Mouse (Mus musculus): ENCODE measurements at regions not wholly inside any gene's neighbourhood (a gene's known extent, or its start where the extent isn't known, plus 50 kb on each side); places are given as distances from the start of the nearest gene placed in this dataset.

DNA sequence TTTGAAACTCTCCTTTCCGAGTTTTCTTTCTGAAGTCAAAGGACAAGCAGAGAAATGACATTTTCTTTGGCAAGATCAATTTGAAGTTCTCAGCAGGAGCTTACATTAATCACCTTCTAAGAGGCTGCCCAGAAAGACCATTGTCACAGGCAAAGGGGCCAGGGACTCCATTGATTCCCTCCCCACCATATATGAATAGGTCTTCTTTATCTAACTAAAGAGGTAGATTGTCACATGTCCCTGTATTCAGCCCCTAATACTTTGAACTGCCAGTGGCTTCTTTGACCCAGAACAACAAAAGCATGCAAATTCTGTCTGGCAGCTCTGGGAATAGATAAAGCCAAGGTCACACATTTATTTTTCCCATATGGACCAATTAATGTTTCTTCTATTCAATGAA lies 602.6 kb downstream of the Hs3st4 start:
- Histone ChIP-seq H3K27ac (replicated peaks; ENCODE audit: low read depth, low read length) (no peak overlapping the region), H3K9me3 (ENCODE audit: control insufficient read depth, low read length) (no peaks in the 10 kb centered on the region), H3K4me2 (replicated peaks; ENCODE audit: low read depth, low read length, severe bottlenecking) (no peak overlapping the region), H3K9ac (ENCODE audit: low read depth, low read length, severe bottlenecking) (no peak overlapping the region), H3K4me1 (ENCODE audit: control insufficient read depth, insufficient read depth, low read length) (no peaks in the 10 kb centered on the region), H3K36me3 (ENCODE audit: control insufficient read depth, insufficient read depth, low read length) (no peaks in the 10 kb centered on the region), H3K27me3 (ENCODE audit: control insufficient read depth, insufficient read depth, low read length) (no peaks in the 10 kb centered on the region), H3K4me3 (replicated peaks; ENCODE audit: low read length) (no peak overlapping the region)
- no peak for TF ChIP-seq POLR2A (IDR thresholded peaks at IDR 0.05; ENCODE audit: borderline replicate concordance, extremely low read depth, insufficient read depth, insufficient read length)
- WGBS = 52% methylated on average over 1 of the region's 1 CpGs
- ATAC-seq (ENCODE audit: low FRiP score, low read depth) (no peak), DNase-seq (ENCODE audit: low spot score) (no peak)

DNA sequence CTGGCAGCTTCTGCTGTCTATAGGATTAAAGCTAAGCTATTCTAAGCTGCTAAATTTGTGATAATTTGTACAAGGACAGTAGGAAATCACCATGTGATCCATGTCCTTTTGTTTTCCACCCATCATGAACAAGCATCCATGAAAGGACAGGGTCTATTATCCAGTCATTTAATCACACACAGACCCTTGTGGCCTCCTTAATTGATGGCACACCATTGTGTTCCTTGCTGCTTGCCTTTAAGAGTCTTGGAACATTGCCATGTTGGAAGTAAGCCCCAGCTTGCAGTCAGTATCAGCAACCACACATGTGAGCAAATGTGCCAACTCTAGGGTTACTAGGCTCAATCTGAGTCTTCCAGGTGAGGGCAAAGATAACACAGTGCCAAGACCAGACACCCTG lies 608.7 kb downstream of the Hs3st4 start:
- no peak for TF ChIP-seq POLR2A (IDR thresholded peaks at IDR 0.05; ENCODE audit: borderline replicate concordance, extremely low read depth, insufficient read depth, insufficient read length)
- ATAC-seq (ENCODE audit: low FRiP score, low read depth) = no peak
- Histone ChIP-seq H3K36me3 (ENCODE audit: control insufficient read depth, insufficient read depth, low read length) (no peaks in the 10 kb centered on the region), H3K27ac (replicated peaks; ENCODE audit: low read depth, low read length) (no peak overlapping the region), H3K9ac (ENCODE audit: low read depth, low read length, severe bottlenecking) (no peak overlapping the region), H3K9me3 (ENCODE audit: control insufficient read depth, low read length) (no peaks in the 10 kb centered on the region), H3K27me3 (ENCODE audit: control insufficient read depth, insufficient read depth, low read length) (no peaks in the 10 kb centered on the region), H3K4me1 (ENCODE audit: control insufficient read depth, insufficient read depth, low read length) (0 out of 2 replicates have a peak, but pooled peaks cover 3% of the 10 kb centered on the region), H3K4me2 (replicated peaks; ENCODE audit: low read depth, low read length, severe bottlenecking) (no peak overlapping the region), H3K4me3 (replicated peaks; ENCODE audit: low read length) (no peak overlapping the region)
- no peak for DNase-seq (ENCODE audit: low spot score)

DNA sequence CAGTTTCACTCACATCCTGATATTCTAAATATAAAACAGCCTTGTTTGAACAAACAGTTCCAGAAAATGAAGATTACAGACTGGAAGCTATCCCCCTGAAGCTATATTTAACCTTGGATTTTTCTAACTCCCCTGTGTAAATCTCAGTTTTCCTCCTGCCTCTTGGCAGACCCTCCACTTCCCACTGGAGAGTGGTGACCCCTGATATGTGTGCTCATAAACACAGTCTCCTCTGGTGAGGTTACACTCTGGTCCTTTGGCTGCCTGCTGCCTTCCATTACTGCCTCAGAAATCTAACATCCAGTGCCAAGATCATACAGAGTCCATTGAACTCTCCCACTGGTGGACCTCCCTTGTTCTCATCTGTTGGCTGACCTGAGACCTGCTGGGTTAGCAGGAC lies 610.8 kb downstream of the Hs3st4 start:
- H3K36me3 ChIP-seq (ENCODE audit: control insufficient read depth, insufficient read depth, low read length) = no peaks in the 10 kb centered on the region
- no peaks in the 10 kb centered on the region for H3K9me3 ChIP-seq (ENCODE audit: control insufficient read depth, low read length)
- H3K27me3 ChIP-seq (ENCODE audit: control insufficient read depth, insufficient read depth, low read length) = no peaks in the 10 kb centered on the region
- no peak overlapping the region for H3K27ac ChIP-seq (replicated peaks; ENCODE audit: low read depth, low read length)
- H3K9ac ChIP-seq (ENCODE audit: low read depth, low read length, severe bottlenecking) = no peak overlapping the region
- H3K4me1 ChIP-seq (ENCODE audit: control insufficient read depth, insufficient read depth, low read length) = 0 out of 2 replicates have a peak, but pooled peaks cover 3% of the 10 kb centered on the region
- H3K4me2 ChIP-seq (replicated peaks; ENCODE audit: low read depth, low read length, severe bottlenecking) = no peak overlapping the region
- TF ChIP-seq POLR2A (IDR thresholded peaks at IDR 0.05; ENCODE audit: borderline replicate concordance, extremely low read depth, insufficient read depth, insufficient read length) = no peak
- no peak overlapping the region for H3K4me3 ChIP-seq (replicated peaks; ENCODE audit: low read length)
- ATAC-seq (ENCODE audit: low FRiP score, low read depth) (no peak), DNase-seq (ENCODE audit: low spot score) (peak; percentile 12)

DNA sequence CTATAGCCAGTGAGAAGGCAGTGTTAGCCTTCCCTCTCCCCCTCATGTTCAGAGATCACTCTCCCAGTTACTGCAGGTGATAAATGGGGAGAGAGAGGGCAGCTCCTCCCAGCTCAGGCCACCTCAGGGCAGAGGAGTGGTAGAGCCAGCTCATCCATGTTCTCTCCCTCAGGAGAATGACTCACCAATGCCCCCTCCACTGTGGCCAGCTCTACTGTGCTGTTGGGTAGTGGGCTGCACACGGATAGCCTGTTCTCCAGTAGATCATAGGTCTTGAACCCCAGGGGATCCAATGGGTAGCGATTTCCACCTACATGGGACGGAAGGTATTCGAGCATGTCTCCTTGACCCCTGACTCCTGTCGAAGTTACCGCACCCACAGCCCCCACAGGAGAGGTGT lies 618.1 kb downstream of the Hs3st4 start:
- no peak overlapping the region for H3K27ac ChIP-seq (replicated peaks; ENCODE audit: low read depth, low read length)
- no peak overlapping the region for H3K4me2 ChIP-seq (replicated peaks; ENCODE audit: low read depth, low read length, severe bottlenecking)
- no peak for DNase-seq (ENCODE audit: low spot score)
- no peaks in the 10 kb centered on the region for H3K27me3 ChIP-seq (ENCODE audit: control insufficient read depth, insufficient read depth, low read length)
- no peak overlapping the region for H3K9ac ChIP-seq (ENCODE audit: low read depth, low read length, severe bottlenecking)
- H3K4me3 ChIP-seq (replicated peaks; ENCODE audit: low read length) = no peak overlapping the region
- H3K4me1 ChIP-seq (ENCODE audit: control insufficient read depth, insufficient read depth, low read length) = no peaks in the 10 kb centered on the region
- WGBS = 87% methylated on average over 6 of the region's 6 CpGs
- TF ChIP-seq POLR2A (IDR thresholded peaks at IDR 0.05; ENCODE audit: borderline replicate concordance, extremely low read depth, insufficient read depth, insufficient read length) = no peak
- ATAC-seq (ENCODE audit: low FRiP score, low read depth) = no peak
- no peaks in the 10 kb centered on the region for H3K9me3 ChIP-seq (ENCODE audit: control insufficient read depth, low read length)
- no peaks in the 10 kb centered on the region for H3K36me3 ChIP-seq (ENCODE audit: control insufficient read depth, insufficient read depth, low read length)

DNA sequence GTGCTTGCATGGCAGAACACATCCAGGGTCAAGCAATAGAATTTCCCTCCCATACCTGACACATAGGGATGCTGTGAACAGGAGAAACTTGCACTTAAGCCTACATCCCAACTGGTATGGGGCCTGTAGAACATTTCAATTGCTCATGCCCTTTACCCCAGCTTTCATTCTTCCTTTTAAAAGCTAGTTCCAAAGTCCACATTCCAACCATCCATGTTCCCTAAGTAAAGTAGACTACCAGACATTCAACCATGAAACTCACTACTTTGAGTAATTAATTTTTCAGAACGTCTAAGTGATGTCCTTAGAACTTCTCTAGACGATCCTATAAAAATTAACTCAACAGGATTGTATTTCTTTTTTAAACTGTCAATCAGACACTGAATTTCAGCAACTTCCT lies 621.9 kb downstream of the Hs3st4 start:
- Histone ChIP-seq H3K36me3 (ENCODE audit: control insufficient read depth, insufficient read depth, low read length) (no peaks in the 10 kb centered on the region), H3K27ac (replicated peaks; ENCODE audit: low read depth, low read length) (no peak overlapping the region), H3K9me3 (ENCODE audit: control insufficient read depth, low read length) (no peaks in the 10 kb centered on the region), H3K9ac (ENCODE audit: low read depth, low read length, severe bottlenecking) (no peak overlapping the region), H3K4me1 (ENCODE audit: control insufficient read depth, insufficient read depth, low read length) (no peaks in the 10 kb centered on the region), H3K4me2 (replicated peaks; ENCODE audit: low read depth, low read length, severe bottlenecking) (no peak overlapping the region), H3K27me3 (ENCODE audit: control insufficient read depth, insufficient read depth, low read length) (no peaks in the 10 kb centered on the region), H3K4me3 (replicated peaks; ENCODE audit: low read length) (no peak overlapping the region)
- TF ChIP-seq POLR2A (IDR thresholded peaks at IDR 0.05; ENCODE audit: borderline replicate concordance, extremely low read depth, insufficient read depth, insufficient read length) = no peak
- DNase-seq (ENCODE audit: low spot score) (no peak), ATAC-seq (ENCODE audit: low FRiP score, low read depth) (no peak)
- whole genome bisulfite sequencing = 64% methylated on average over 2 of the region's 2 CpGs

DNA sequence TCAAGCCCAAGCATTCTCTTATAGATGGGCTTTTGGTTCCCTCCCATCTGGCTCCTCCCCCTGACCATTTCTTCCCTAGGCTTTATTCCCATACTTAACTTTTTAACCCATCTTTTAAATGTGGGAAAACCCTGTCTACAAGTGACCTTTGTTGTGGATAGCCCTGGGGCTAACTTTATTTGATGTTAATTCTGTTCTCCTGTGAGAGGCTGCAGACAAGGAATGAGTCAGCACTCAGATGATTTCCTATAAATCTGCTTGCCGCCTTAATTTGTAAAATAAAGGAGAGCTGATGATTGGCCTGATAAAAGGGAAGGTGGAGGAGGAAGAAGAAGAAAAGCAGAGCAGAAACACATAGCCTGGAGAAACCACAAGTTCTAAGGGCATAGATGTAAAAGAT lies 623.3 kb downstream of the Hs3st4 start:
- no peaks in the 10 kb centered on the region for H3K27me3 ChIP-seq (ENCODE audit: control insufficient read depth, insufficient read depth, low read length)
- no peak for ATAC-seq (ENCODE audit: low FRiP score, low read depth)
- no peaks in the 10 kb centered on the region for H3K36me3 ChIP-seq (ENCODE audit: control insufficient read depth, insufficient read depth, low read length)
- no peak overlapping the region for H3K27ac ChIP-seq (replicated peaks; ENCODE audit: low read depth, low read length)
- no peaks in the 10 kb centered on the region for H3K4me1 ChIP-seq (ENCODE audit: control insufficient read depth, insufficient read depth, low read length)
- no peak overlapping the region for H3K4me2 ChIP-seq (replicated peaks; ENCODE audit: low read depth, low read length, severe bottlenecking)
- H3K9ac ChIP-seq (ENCODE audit: low read depth, low read length, severe bottlenecking) = no peak overlapping the region
- 62% methylated on average over 1 of the region's 1 CpGs for WGBS
- H3K4me3 ChIP-seq (replicated peaks; ENCODE audit: low read length) = no peak overlapping the region
- DNase-seq (ENCODE audit: low spot score) = no peak
- H3K9me3 ChIP-seq (ENCODE audit: control insufficient read depth, low read length) = no peaks in the 10 kb centered on the region
- no peak for TF ChIP-seq POLR2A (IDR thresholded peaks at IDR 0.05; ENCODE audit: borderline replicate concordance, extremely low read depth, insufficient read depth, insufficient read length)

All from limb, embryonic 14.5 days (tissue).